Mouse (Mus musculus): ENCODE data around the gene Morn5.

DNA sequence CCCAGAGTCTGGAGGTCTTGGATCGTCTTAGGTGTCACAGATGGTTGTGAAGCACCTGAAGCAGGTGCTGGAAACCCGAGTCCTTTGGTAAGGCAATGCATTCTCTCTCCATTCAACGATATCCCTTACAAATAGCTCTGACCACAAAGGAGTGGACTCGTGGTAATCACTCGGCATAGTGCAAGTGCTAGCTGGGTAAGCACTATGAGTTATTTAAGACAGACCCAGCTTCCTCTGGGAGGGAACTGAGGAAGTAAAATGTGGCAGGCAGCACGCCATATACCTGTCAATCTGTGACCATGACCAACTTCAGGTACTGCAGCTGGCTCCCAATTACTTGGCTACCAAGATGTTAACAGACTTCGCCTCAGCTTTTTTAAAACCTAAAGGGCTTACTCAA, 14.4 kb upstream of the Morn5 start:
- no peak for TF ChIP-seq POLR2A (IDR thresholded peaks at IDR 0.05; ENCODE audit: insufficient read depth, low read depth, low read length)
- TF ChIP-seq CTCF (IDR thresholded peaks at IDR 0.05), result no peak
- TF ChIP-seq EP300 (IDR thresholded peaks at IDR 0.05; ENCODE audit: insufficient read depth, low read depth, low read length), result no peak
